In the genomic region with DNA sequence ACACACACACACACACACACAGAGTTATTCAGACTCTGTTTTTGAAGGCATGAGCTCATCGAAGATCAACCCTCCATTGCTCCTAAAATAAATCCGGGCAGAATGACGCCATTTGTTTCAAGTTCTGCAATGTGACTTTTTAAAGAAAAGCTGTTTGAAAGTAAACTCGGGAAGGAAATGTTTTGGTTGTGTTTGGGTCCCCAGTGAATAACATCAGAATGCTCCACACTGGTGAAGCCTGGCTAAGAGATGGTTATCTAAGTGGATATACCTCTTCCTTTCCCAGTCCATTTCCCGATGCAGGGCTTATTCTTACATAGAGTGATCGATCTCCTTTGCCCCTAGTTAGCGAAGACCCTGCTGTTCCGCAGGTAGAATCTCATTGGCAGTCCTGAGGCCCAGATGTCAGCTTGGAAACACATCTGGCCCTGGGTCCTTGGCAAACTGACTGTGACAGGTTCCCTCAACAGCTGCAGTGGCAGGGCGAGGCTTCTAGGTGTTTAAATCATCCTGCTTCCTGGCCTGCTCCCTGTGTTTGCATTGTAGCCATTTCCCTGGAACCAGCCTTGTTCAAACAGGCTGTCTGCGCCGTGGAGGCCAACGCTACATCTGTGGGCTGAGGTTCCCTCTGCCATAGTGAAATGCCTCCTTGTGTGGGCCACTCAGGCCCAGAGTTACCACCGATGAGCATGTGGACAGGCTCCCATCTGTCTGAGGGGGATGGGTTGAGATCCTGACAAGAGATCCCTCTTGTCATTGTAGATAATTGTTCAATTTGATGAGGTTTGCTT, we compare ENCODE assay signal across 13 mouse cellular contexts.
DNase-seq lines count a peak whose midpoint lies in the region; ATAC-seq and TF ChIP-seq lines count a peak whose summit lies in the region.
"Had no signal": no experiment of that assay in that cellular context is flagged by ENCODE, and none has a peak within 500 bp of the region (broad histone marks: within the 10 kb centered on the region; RNA-seq: fewer than 3 reads in every experiment).

No protein-coding gene starts in this region.

- peaks cover 20% of the 10 kb centered on the region for H3K4me1 ChIP-seq in hindbrain, embryonic 13.5 days (replicated peaks)
- peaks cover 7% of the 10 kb centered on the region; the same call in 1 of the 2 replicates for H3K4me1 ChIP-seq in hindbrain, postnatal 0 days (ENCODE audit: insufficient read depth, low read length)
- peaks cover 20% of the 10 kb centered on the region; the same call in 1 of the 2 replicates for H3K4me1 ChIP-seq in midbrain, embryonic 12.5 days
- no peaks in the 10 kb centered on the region for H3K4me1 ChIP-seq in midbrain, postnatal 0 days (ENCODE audit: insufficient read depth, low read length)
- peaks cover 4% of the 10 kb centered on the region; the same call in 1 of the 2 replicates for H3K4me1 ChIP-seq in lung, postnatal 0 days (ENCODE audit: insufficient read depth, low read depth, low read length)

- no peaks in the 10 kb centered on the region for H3K36me3 ChIP-seq in hindbrain, embryonic 13.5 days
- no peaks in the 10 kb centered on the region for H3K36me3 ChIP-seq in hindbrain, postnatal 0 days (ENCODE audit: insufficient read depth, low read length)
- H3K36me3 ChIP-seq in midbrain, embryonic 12.5 days: no peaks in the 10 kb centered on the region
- no peaks in the 10 kb centered on the region for H3K36me3 ChIP-seq in midbrain, postnatal 0 days (ENCODE audit: insufficient read depth, low read length)
- no peaks in the 10 kb centered on the region for H3K36me3 ChIP-seq in lung, postnatal 0 days (ENCODE audit: insufficient read depth, low read length)

- no peak for TF ChIP-seq CTCF in hindbrain, postnatal 0 days (IDR thresholded peaks at IDR 0.05; ENCODE audit: low read depth)
- TF ChIP-seq CTCF in midbrain, postnatal 0 days (IDR thresholded peaks at IDR 0.05): no peak
- no peak for TF ChIP-seq CTCF in lung, postnatal 0 days (IDR thresholded peaks at IDR 0.05)

- peak; percentile 57; the same call in 1 of the 2 replicates for TF ChIP-seq EP300 in lung, postnatal 0 days (IDR thresholded peaks at IDR 0.05)

- no peak overlapping the region for H3K9ac ChIP-seq in hindbrain, embryonic 13.5 days
- H3K9ac ChIP-seq in hindbrain, postnatal 0 days (replicated peaks; ENCODE audit: low read length): no peak overlapping the region
- H3K9ac ChIP-seq in midbrain, embryonic 12.5 days (replicated peaks): no peak overlapping the region
- H3K9ac ChIP-seq in midbrain, postnatal 0 days (replicated peaks; ENCODE audit: low read length, poor library complexity, severe bottlenecking): no peak overlapping the region
- no peak overlapping the region for H3K9ac ChIP-seq in lung, postnatal 0 days (replicated peaks; ENCODE audit: low read depth)

- WGBS in hindbrain, embryonic 13.5 days: 75% methylated on average over 13 of the region's 13 CpGs
- WGBS in hindbrain, postnatal 0 days: 76% methylated on average over 13 of the region's 13 CpGs
- WGBS in midbrain, embryonic 12.5 days: 80% methylated on average over 13 of the region's 13 CpGs
- WGBS in midbrain, postnatal 0 days: 80% methylated on average over 13 of the region's 13 CpGs
- WGBS in lung, postnatal 0 days: 38% methylated on average over 13 of the region's 13 CpGs

- no peak overlapping the region for H3K4me2 ChIP-seq in hindbrain, embryonic 13.5 days
- H3K4me2 ChIP-seq in hindbrain, postnatal 0 days (ENCODE audit: low read depth, low read length): no peak overlapping the region
- H3K4me2 ChIP-seq in midbrain, embryonic 12.5 days (replicated peaks): no peak overlapping the region
- H3K4me2 ChIP-seq in midbrain, postnatal 0 days (ENCODE audit: low read depth, low read length, poor library complexity, severe bottlenecking): no peak overlapping the region
- H3K4me2 ChIP-seq in lung, postnatal 0 days (replicated peaks; ENCODE audit: low read depth, low read length): no peak overlapping the region
- H3K4me2 ChIP-seq: heart, embryonic 11.5 days had no signal

- no peaks in the 10 kb centered on the region for H3K9me3 ChIP-seq in hindbrain, embryonic 13.5 days
- H3K9me3 ChIP-seq in hindbrain, postnatal 0 days (ENCODE audit: low read length): no peaks in the 10 kb centered on the region
- no peaks in the 10 kb centered on the region for H3K9me3 ChIP-seq in midbrain, embryonic 12.5 days
- no peaks in the 10 kb centered on the region for H3K9me3 ChIP-seq in midbrain, postnatal 0 days (ENCODE audit: low read length)
- no peaks in the 10 kb centered on the region for H3K9me3 ChIP-seq in lung, postnatal 0 days (ENCODE audit: low read length)

- no peak for DNase-seq in hindbrain, postnatal 0 days (ENCODE audit: low spot score)
- DNase-seq in midbrain, postnatal 0 days (ENCODE audit: low spot score): no peak
- DNase-seq in lung, postnatal 0 days (ENCODE audit: low spot score): peak; percentile 46
- DNase-seq in yolk sac, embryonic 10.5 days (ENCODE audit: low spot score): peak; percentile 22
- no peak for DNase-seq in frontal cortex, postnatal 14 days (ENCODE audit: low spot score in 2 of 2)
- DNase-seq: cerebellum, adult 18-20 months; gastrocnemius, postnatal 25 days; kidney, adult 2 months; kidney, postnatal 36 days; right cerebral cortex, postnatal 25 days had no signal

- no peaks in the 10 kb centered on the region for H3K27me3 ChIP-seq in hindbrain, embryonic 13.5 days
- H3K27me3 ChIP-seq in hindbrain, postnatal 0 days (ENCODE audit: insufficient read depth, low read length): no peaks in the 10 kb centered on the region
- no peaks in the 10 kb centered on the region for H3K27me3 ChIP-seq in midbrain, embryonic 12.5 days
- H3K27me3 ChIP-seq in midbrain, postnatal 0 days (ENCODE audit: insufficient read depth, low read length): no peaks in the 10 kb centered on the region
- H3K27me3 ChIP-seq in lung, postnatal 0 days (replicated peaks; ENCODE audit: insufficient read depth, low read length): no peaks in the 10 kb centered on the region

- H3K27ac ChIP-seq in hindbrain, embryonic 13.5 days: peak overlapping the region; percentile 32; the same call in 1 of the 2 replicates
- no peak overlapping the region for H3K27ac ChIP-seq in hindbrain, postnatal 0 days
- no peak overlapping the region for H3K27ac ChIP-seq in midbrain, embryonic 12.5 days (replicated peaks)
- H3K27ac ChIP-seq in midbrain, postnatal 0 days (ENCODE audit: low read depth, low read length): no peak overlapping the region
- H3K27ac ChIP-seq in lung, postnatal 0 days (ENCODE audit: low read length): no peak overlapping the region

- H3K4me3 ChIP-seq in hindbrain, embryonic 13.5 days: no peak overlapping the region
- H3K4me3 ChIP-seq in hindbrain, postnatal 0 days (ENCODE audit: low read length): no peak overlapping the region
- no peak overlapping the region for H3K4me3 ChIP-seq in midbrain, embryonic 12.5 days
- no peak overlapping the region for H3K4me3 ChIP-seq in midbrain, postnatal 0 days (ENCODE audit: low read depth, low read length)
- no peak overlapping the region for H3K4me3 ChIP-seq in lung, postnatal 0 days (ENCODE audit: low read depth, low read length)

- no peak for ATAC-seq in hindbrain, embryonic 13.5 days (ENCODE audit: low FRiP score)
- ATAC-seq in hindbrain, postnatal 0 days: no peak
- peak; percentile 48; the same call in 1 of the 2 replicates for ATAC-seq in midbrain, embryonic 12.5 days (ENCODE audit: low FRiP score, low read depth)
- no peak for ATAC-seq in midbrain, postnatal 0 days (ENCODE audit: low FRiP score)
- peak; percentile 62 for ATAC-seq in lung, postnatal 0 days

Comparison
In these comparisons a context has a peak if more than half of its experiments do, and no peak if none do; other contexts are left out.
1. ATAC-seq: peak in midbrain, embryonic 12.5 days (single experiment) and lung, postnatal 0 days (single experiment); none in hindbrain, embryonic 13.5 days (single experiment), hindbrain, postnatal 0 days (single experiment) and midbrain, postnatal 0 days (single experiment).
2. DNase-seq: peak in lung, postnatal 0 days (single experiment) and yolk sac, embryonic 10.5 days (single experiment); none in hindbrain, postnatal 0 days (single experiment), midbrain, postnatal 0 days (single experiment) and frontal cortex, postnatal 14 days (0 of 2).